Mouse (Mus musculus) skeletal muscle tissue, postnatal 0 days (tissue): ENCODE measurements around the gene Usp33. TPM values are rescaled to one million over a fixed set of nuclear protein-coding genes. Genes with fewer than 3 reads are reported as not detected.

Experiments
- polyA plus RNA-seq: library from polyadenylated mRNA; unstranded; fragments of >200 nt; fragmentation: Nextera tagmentation; extraction: Ambion mirVana; gene quantifications from 2 replicates; pipeline ENCODE4 v1.2.1, GENCODE M21; 2015

Usp33 gene
- 13.3 and 15.5 TPM in 2 replicates for polyA plus RNA-seq

GRCm38 (mm10) chr3:152345732-152346632 lies at the start of gene Usp33:
Gene Usp33 (plus strand): TSS chr3:152346478.

GRCm38 (mm10) chr3:152339862-152340557 lies 6.3 kb upstream of the Usp33 start, which contains the start of gene Miga1:
Gene Miga1 (minus strand): TSS chr3:152340407.

GRCm38 (mm10) chr3:152395350-152396277 lies 49.3 kb downstream of the Usp33 start, which contains the start of gene Zzz3:
Gene Zzz3 (plus strand): TSS chr3:152395473.

Other genes with a start within 250 kb of the Usp33 start
- gene Gipc2, start 180.2 kb upstream of the Usp33 start, polyA plus RNA-seq, result 0.53 and 0.76 TPM in 2 replicates
- gene Dnajb4, start 136.2 kb upstream of the Usp33 start, polyA plus RNA-seq, result 70.9 and 74.3 TPM in 2 replicates
- 67.1 and 71.8 TPM in 2 replicates for gene Fubp1, start 136.1 kb upstream of the Usp33 start, polyA plus RNA-seq
- gene Nexn, start 80.1 kb upstream of the Usp33 start, polyA plus RNA-seq, result 225 and 229 TPM in 2 replicates
- 5.6 and 5.7 TPM in 2 replicates for gene Miga1, start 6.1 kb upstream of the Usp33 start, polyA plus RNA-seq
- gene Zzz3, start 49.0 kb downstream of the Usp33 start, polyA plus RNA-seq, result 16.2 and 17.5 TPM in 2 replicates